Mouse (Mus musculus): Measurements from ENCODE around the gene Krtap4-6. TPM values are rescaled to one million over a fixed set of nuclear protein-coding genes. Genes with fewer than 3 reads are reported as not detected.
"Not testable (repeated sequence)": the region's sequence is repeated elsewhere in the genome, so short reads cannot be mapped to it uniquely, and the experiment has no call there.

Gene Krtap4-6
- not detected in 2 replicates for polyA plus RNA-seq (2012; rRNA removed)

DNA sequence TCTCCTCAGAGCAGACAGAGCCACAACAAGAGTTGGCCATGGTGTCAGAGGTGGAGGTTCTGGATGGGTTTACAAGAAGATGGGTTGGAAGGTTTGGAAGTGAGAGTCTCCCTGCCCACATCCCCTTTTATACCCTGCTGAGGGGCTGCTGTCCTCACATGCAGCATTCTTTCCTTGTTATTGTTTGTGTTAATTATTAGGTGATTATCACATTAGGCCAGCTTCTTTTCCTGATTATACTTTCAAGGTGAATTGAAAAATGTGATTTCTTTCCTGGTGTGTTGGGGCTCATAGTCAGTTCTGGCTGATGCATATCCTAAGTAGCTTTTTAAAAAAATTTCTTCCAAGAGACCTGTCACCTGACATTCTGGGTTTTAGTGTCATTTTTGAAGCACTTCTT lies at the start of gene Krtap4-6:
Gene Krtap4-6, minus strand, starts transcription at position 101 of the 400 bp plus-strand sequence.
- no peak within 1 kb of the TSS for H3K4me3 ChIP-seq (ENCODE audit: low read depth, low read length)
- TF ChIP-seq CTCF (IDR thresholded peaks at IDR 0.05; ENCODE audit: extremely low read depth, insufficient read length, insufficient replicate concordance, low read depth, low read length): no peak
- no peak for TF ChIP-seq POLR2A (IDR thresholded peaks at IDR 0.05; ENCODE audit: low read depth, low read length)
- H3K4me1 ChIP-seq (ENCODE audit: control insufficient read depth, insufficient read depth, insufficient read length, low read length): no peaks in the 10 kb centered on the region
- no peaks in the 10 kb centered on the region for H3K36me3 ChIP-seq (ENCODE audit: control insufficient read depth, insufficient read depth, low read length)
- no peaks in the 10 kb centered on the region for H3K27me3 ChIP-seq (ENCODE audit: control insufficient read depth, insufficient read depth, low read length)
- no peak within 1 kb of the TSS for H3K27ac ChIP-seq (ENCODE audit: insufficient read depth, low read depth, low read length)

DNA sequence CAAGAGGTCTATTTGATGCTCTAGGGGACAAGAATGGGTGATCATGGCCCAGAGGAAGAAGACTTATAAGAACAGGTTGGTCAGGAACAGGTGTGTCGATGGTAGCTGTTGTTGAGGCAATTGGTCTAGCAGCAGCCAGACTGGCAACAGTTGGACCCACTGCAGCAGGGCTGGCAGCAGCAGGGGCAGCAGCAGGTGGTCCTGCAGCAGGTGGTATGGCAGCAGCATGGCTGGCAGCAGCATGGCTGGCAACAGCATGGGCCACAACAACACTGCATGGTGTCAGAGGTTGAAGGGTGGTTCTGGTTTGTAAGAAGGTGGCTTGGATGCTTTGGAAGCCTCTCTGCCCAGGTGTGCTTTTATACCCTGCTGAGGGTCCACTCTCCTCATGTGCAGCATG lies 24.7 kb upstream of the Krtap4-6 start, which contains the start of gene Gm14190:
Gene Gm14190, minus strand, starts transcription at position 278 of the 400 bp plus-strand sequence.
- H3K36me3 ChIP-seq (ENCODE audit: control insufficient read depth, insufficient read depth, low read length): no peaks in the 10 kb centered on the region
- no peak within 1 kb of the TSS for H3K4me3 ChIP-seq (ENCODE audit: low read depth, low read length)
- no peak for TF ChIP-seq CTCF (IDR thresholded peaks at IDR 0.05; ENCODE audit: extremely low read depth, insufficient read length, insufficient replicate concordance, low read depth, low read length)
- TF ChIP-seq POLR2A (IDR thresholded peaks at IDR 0.05; ENCODE audit: low read depth, low read length): no peak
- H3K27ac ChIP-seq (ENCODE audit: insufficient read depth, low read depth, low read length): no peak within 1 kb of the TSS
- H3K4me1 ChIP-seq (ENCODE audit: control insufficient read depth, insufficient read depth, insufficient read length, low read length): no peaks in the 10 kb centered on the region
- WGBS: 89% methylated on average over 1 of the region's 1 CpGs
- no peaks in the 10 kb centered on the region for H3K27me3 ChIP-seq (ENCODE audit: control insufficient read depth, insufficient read depth, low read length)

DNA sequence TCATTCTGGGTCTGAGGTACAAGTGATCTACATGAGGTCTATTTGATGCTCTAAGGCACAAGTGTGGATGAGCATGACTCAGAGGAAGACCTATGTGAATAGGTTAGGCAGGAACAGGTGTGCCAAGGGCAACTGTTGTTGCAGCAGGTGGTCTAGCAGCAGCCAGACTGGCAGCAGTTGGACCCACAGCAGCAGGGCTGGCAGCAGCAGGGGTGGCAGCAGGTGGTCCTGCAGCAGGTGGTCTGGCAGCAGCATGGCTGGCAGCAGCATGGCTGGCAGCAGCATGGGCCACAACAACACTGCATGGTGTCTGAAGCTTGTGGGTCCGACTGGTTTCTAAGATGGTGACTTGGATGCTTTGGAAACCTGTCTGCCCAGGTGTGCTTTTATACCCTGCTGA lies 19.5 kb upstream of the Krtap4-6 start:
- H3K4me3 ChIP-seq (ENCODE audit: low read depth, low read length); H3K36me3 ChIP-seq (ENCODE audit: control insufficient read depth, insufficient read depth, low read length): not testable (repeated sequence)
- WGBS: 73% methylated on average over 1 of the region's 1 CpGs

DNA sequence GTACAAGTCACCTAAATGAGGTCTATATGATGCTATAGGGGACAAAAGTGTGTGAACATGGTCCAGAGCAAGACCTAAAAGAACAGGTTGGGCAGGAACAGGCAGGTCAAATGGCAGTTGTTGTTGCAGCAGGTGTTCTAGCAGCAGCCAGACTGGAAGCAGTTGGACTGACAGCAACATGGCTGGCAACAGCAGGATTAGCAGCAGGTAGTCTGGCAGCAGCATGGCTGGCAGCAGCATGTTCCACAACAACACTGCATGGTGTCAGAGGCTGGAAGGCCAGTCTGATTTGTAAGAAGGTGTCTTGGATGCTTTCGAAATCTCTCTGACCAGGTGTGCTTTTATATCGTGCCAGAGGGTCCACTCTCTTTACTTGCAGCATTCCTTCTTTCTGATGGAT lies 17.7 kb upstream of the Krtap4-6 start:
- WGBS: 91% methylated on average over 2 of the region's 2 CpGs
- no peaks in the 10 kb centered on the region for H3K27me3 ChIP-seq (ENCODE audit: control insufficient read depth, insufficient read depth, low read length)
- H3K4me3 ChIP-seq (ENCODE audit: low read depth, low read length): no peak overlapping the region

More for the DNA sequence above, 19.5 kb upstream of the Krtap4-6 start:
- H3K27me3 ChIP-seq (ENCODE audit: control insufficient read depth, insufficient read depth, low read length); H3K4me1 ChIP-seq (ENCODE audit: control insufficient read depth, insufficient read depth, insufficient read length, low read length); H3K27ac ChIP-seq (ENCODE audit: insufficient read depth, low read depth, low read length): not testable (repeated sequence)

DNA sequence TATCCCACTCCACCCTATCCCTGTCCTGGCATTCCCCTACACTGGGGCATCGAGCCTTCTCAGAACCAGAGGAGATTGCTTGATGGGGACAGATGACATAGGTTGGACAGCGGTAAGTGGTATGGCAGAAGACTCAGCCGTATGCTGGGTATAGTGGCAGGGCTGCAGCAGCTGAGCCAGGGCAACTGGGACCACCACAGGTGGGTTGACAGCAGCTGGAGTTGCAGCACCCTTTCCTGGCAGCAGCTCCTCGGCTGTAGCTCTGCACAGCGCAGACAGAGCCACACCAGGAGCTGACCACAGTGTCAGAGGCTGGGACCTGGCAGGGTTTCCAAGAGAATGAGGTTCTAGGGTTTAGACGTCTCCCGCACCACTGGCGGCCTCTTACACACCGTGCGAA lies 3.0 kb downstream of the Krtap4-6 start:
- TF ChIP-seq CTCF (IDR thresholded peaks at IDR 0.05; ENCODE audit: extremely low read depth, insufficient read length, insufficient replicate concordance, low read depth, low read length) (no peak), POLR2A (IDR thresholded peaks at IDR 0.05; ENCODE audit: low read depth, low read length) (no peak)
- 84% methylated on average over 10 of the region's 10 CpGs for WGBS
- H3K36me3 ChIP-seq (ENCODE audit: control insufficient read depth, insufficient read depth, low read length): no peaks in the 10 kb centered on the region
- H3K27me3 ChIP-seq (ENCODE audit: control insufficient read depth, insufficient read depth, low read length): no peaks in the 10 kb centered on the region
- no peak overlapping the region for H3K27ac ChIP-seq (ENCODE audit: insufficient read depth, low read depth, low read length)
- H3K4me1 ChIP-seq (ENCODE audit: control insufficient read depth, insufficient read depth, insufficient read length, low read length): no peaks in the 10 kb centered on the region
- H3K4me3 ChIP-seq (ENCODE audit: low read depth, low read length): no peak overlapping the region

More for the DNA sequence above, 17.7 kb upstream of the Krtap4-6 start:
- TF ChIP-seq CTCF (IDR thresholded peaks at IDR 0.05; ENCODE audit: extremely low read depth, insufficient read length, insufficient replicate concordance, low read depth, low read length): no peak
- TF ChIP-seq POLR2A (IDR thresholded peaks at IDR 0.05; ENCODE audit: low read depth, low read length): no peak
- no peaks in the 10 kb centered on the region for H3K36me3 ChIP-seq (ENCODE audit: control insufficient read depth, insufficient read depth, low read length)
- H3K4me1 ChIP-seq (ENCODE audit: control insufficient read depth, insufficient read depth, insufficient read length, low read length): no peaks in the 10 kb centered on the region
- H3K27ac ChIP-seq (ENCODE audit: insufficient read depth, low read depth, low read length): no peak overlapping the region

DNA sequence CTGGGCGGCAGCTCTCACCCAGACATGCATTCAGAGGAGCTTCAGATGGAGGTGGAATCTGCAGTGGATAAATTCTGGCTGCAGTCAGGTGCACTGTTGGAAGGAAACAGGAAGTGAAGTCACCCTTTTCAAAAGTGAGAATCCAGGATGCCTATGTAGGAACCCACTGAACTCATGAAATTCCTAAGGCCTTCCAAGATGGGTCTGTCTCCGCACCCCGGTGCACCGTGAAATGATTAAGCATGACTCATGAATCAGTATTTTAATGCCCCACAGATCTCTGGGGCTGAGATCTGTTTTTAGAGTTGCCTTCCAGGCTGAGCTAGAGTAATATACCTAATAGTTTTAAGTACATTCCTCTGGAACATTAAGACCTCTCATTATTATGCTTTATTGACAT lies 6.5 kb downstream of the Krtap4-6 start:
- no peaks in the 10 kb centered on the region for H3K27me3 ChIP-seq (ENCODE audit: control insufficient read depth, insufficient read depth, low read length)
- H3K27ac ChIP-seq (ENCODE audit: insufficient read depth, low read depth, low read length): no peak overlapping the region
- H3K4me3 ChIP-seq (ENCODE audit: low read depth, low read length): no peak overlapping the region
- no peaks in the 10 kb centered on the region for H3K4me1 ChIP-seq (ENCODE audit: control insufficient read depth, insufficient read depth, insufficient read length, low read length)
- no peak for TF ChIP-seq POLR2A (IDR thresholded peaks at IDR 0.05; ENCODE audit: low read depth, low read length)
- TF ChIP-seq CTCF (IDR thresholded peaks at IDR 0.05; ENCODE audit: extremely low read depth, insufficient read length, insufficient replicate concordance, low read depth, low read length): no peak
- WGBS: 86% methylated on average over 4 of the region's 4 CpGs
- H3K36me3 ChIP-seq (ENCODE audit: control insufficient read depth, insufficient read depth, low read length): no peaks in the 10 kb centered on the region

DNA sequence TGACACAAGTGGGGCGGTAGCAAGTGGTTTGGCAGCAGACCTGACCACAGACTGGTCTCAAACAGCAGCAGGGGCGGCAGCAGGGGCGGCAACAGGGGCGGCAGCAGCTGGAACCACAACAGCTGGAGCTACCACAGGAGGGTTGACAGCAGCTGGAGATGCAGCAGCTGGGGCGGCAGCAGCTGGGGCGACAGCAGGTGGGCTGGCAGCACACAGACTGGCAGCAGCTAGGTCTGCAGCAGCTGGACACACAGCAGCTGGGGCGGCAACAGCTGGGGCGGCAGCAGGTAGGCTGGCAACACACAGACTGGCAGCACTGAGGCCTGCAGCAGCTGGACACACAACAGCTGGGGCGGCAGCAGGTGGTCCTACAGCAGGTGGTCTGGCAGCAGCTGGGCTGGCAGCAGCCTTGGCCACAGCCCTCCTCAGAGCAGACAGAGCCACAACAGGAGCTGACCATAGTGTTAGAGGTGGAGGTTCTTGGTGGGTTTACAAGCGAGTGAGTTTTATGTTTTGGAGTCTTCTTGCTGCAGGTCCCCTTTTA lies 7.2 kb downstream of the Krtap4-6 start, which contains the start of gene Gm11563:
Gene Gm11563, minus strand, starts transcription at position 494 of the 544 bp plus-strand sequence.
- not testable (repeated sequence) for H3K27me3 ChIP-seq (ENCODE audit: control insufficient read depth, insufficient read depth, low read length)
- 69% methylated on average over 10 of the region's 10 CpGs for WGBS

DNA sequence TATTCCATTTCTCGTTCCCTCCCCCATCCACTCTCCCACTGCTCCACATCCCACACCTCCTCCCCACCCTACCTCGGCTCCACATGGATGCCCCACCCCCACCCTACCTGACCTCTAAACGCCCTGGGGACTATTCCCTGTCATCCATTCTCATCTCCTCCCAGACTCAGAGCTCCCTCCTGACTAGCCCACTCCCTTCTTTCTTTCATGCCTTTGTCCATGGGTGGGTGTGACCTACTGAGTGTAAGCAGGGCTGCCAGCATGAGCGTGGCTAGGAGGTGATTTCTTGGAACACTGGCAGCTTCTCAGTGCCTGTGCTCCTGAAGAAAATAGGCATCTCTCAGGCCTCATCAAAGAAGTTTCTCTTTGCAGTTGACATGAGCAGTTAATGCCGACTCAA lies 8.7 kb downstream of the Krtap4-6 start:
- H3K27ac ChIP-seq (ENCODE audit: insufficient read depth, low read depth, low read length): no peak overlapping the region
- H3K36me3 ChIP-seq (ENCODE audit: control insufficient read depth, insufficient read depth, low read length): no peaks in the 10 kb centered on the region
- no peak overlapping the region for H3K4me3 ChIP-seq (ENCODE audit: low read depth, low read length)
- WGBS: 43% methylated on average over 5 of the region's 5 CpGs
- H3K27me3 ChIP-seq (ENCODE audit: control insufficient read depth, insufficient read depth, low read length): no peaks in the 10 kb centered on the region
- TF ChIP-seq CTCF (IDR thresholded peaks at IDR 0.05; ENCODE audit: extremely low read depth, insufficient read length, insufficient replicate concordance, low read depth, low read length) (no peak), POLR2A (IDR thresholded peaks at IDR 0.05; ENCODE audit: low read depth, low read length) (no peak)
- no peaks in the 10 kb centered on the region for H3K4me1 ChIP-seq (ENCODE audit: control insufficient read depth, insufficient read depth, insufficient read length, low read length)

More for the DNA sequence above, 7.2 kb downstream of the Krtap4-6 start, which contains the start of gene Gm11563:
- not testable (repeated sequence) for H3K4me1 ChIP-seq (ENCODE audit: control insufficient read depth, insufficient read depth, insufficient read length, low read length); H3K36me3 ChIP-seq (ENCODE audit: control insufficient read depth, insufficient read depth, low read length); H3K27ac ChIP-seq (ENCODE audit: insufficient read depth, low read depth, low read length); H3K4me3 ChIP-seq (ENCODE audit: low read depth, low read length)
